Mouse (Mus musculus) midbrain, embryonic 11.5 days (tissue): ENCODE data around the gene Unc5c. TPM values are rescaled to one million over a fixed set of nuclear protein-coding genes. Genes with fewer than 3 reads are reported as not detected.
A peak's percentile ranks its signal among the peaks of the same experiment; 100 is the strongest.

Experiments
- ATAC-seq: fragments of 200-750 bp; cut with Nextera tagmentation; 2 replicates; pipeline ENCODE4 v1.8.0; 2017; ENCODE audit warnings: moderate TSS enrichment, moderate library complexity; ENCODE audit not compliant: low FRiP score
- DNase-seq: peaks from one replicate; pipeline ENCODE4 v3.0.0; 2015; ENCODE audit warnings: low spot score; ENCODE audit errors: missing footprints
- H3K27ac ChIP-seq: fragments of 300-500 bp; sonication (generic); 2 replicates; pipeline ENCODE4 v1.5.1; 2014; ENCODE audit warnings: low read depth, low read length
- H3K27me3 ChIP-seq: fragments of 300-500 bp; sonication (generic); 2 replicates; pipeline ENCODE4 v1.6.1; 2014; ENCODE audit warnings: mild to moderate bottlenecking, low read length, moderate library complexity, mixed read lengths; ENCODE audit not compliant: control insufficient read depth, insufficient read depth
- H3K36me3 ChIP-seq: fragments of 300-500 bp; sonication (generic); 2 replicates; pipeline ENCODE4 v1.6.1; 2014; ENCODE audit warnings: mild to moderate bottlenecking, low read length, moderate library complexity, mixed read lengths; ENCODE audit not compliant: control insufficient read depth, insufficient read depth
- H3K4me1 ChIP-seq: fragments of 300-500 bp; sonication (generic); 2 replicates; pipeline ENCODE4 v1.6.1; 2014; ENCODE audit warnings: low read length; ENCODE audit not compliant: control insufficient read depth, insufficient read depth
- H3K4me2 ChIP-seq: fragments of 300-500 bp; sonication (generic); 2 replicates; pipeline ENCODE4 v1.6.1; 2014; ENCODE audit warnings: mild to moderate bottlenecking, moderate library complexity
- H3K4me3 ChIP-seq: fragments of 300-500 bp; sonication (generic); 2 replicates; pipeline ENCODE4 v1.5.1; 2014; ENCODE audit warnings: low read depth, low read length
- H3K9ac ChIP-seq: fragments of 300-500 bp; sonication (generic); 2 replicates; pipeline ENCODE4 v1.6.1; 2014; ENCODE audit warnings: low read length
- H3K9me3 ChIP-seq: fragments of 300-500 bp; sonication (generic); 2 replicates; pipeline ENCODE4 v1.6.1; 2016; ENCODE audit warnings: low read length; ENCODE audit not compliant: control insufficient read depth
- WGBS: fragments of 180-500 bp; shearing (Covaris S2); extraction: QIAGEN DNeasy Blood & Tissue Kit; methylation state at CpG from one replicate; pipeline ENCODE4 v1.1.7; 2014; 5-methylcytosine and 5-hydroxymethylcytosine counted together
- polyA plus RNA-seq: library from polyadenylated mRNA; unstranded; fragments of >200 nt; fragmentation: Nextera tagmentation; extraction: Ambion mirVana; gene quantifications from 2 replicates; pipeline ENCODE4 v1.2.1, GENCODE M21; 2014

Gene Unc5c
- polyA plus RNA-seq, 1 experiment from 2014 or later: 8.2 TPM

DNA sequence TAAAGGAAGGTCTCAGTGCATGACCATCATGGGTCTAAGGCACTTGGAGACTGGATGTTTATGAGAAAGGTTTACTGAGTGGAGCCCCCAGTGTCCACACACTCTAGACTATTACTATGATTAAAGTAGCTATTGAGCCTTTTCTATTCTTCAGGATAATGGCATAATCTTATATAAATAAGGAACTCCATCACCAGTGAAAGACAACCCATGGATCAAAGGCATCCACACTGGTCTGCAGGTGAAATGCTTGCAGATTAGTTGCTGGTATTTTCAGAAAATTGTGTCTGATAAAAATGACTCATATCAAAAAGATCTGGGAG, 116.8 kb downstream of the Unc5c start:
- DNase-seq: peak; percentile 90

DNA sequence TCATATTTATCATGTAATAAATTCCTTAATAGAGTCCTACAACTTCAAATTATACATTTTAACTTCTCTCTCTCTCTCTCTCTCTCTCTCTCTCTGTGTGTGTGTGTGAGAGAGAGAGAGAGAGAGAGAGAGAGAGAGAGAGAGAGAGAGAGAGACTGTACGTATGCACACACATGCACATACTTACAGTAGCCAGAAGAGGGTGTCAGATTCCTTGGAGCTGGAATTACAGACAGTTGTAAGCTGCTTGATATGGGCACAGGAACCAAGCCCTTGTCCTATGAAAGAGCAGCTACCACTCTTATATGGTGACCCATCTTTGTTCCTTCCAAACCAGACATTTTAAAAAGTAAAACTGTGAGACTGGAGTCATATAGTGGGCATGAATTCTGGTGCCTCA, 118.2 kb downstream of the Unc5c start:
- Histone ChIP-seq H3K4me3 (no peak overlapping the region), H3K27ac (no peak overlapping the region), H3K9ac (no peak overlapping the region), H3K4me1 (peaks cover 14% of the 10 kb centered on the region), H3K9me3 (no peaks in the 10 kb centered on the region), H3K27me3 (peaks cover 48% of the 10 kb centered on the region), H3K36me3 (no peaks in the 10 kb centered on the region), H3K4me2 (no peak overlapping the region)
- no peak for ATAC-seq
- no peak for DNase-seq
- WGBS: 67% methylated on average over 1 of the region's 1 CpGs

More for the DNA sequence above, 116.8 kb downstream of the Unc5c start:
- H3K4me3 ChIP-seq: no peak overlapping the region
- peaks cover 47% of the 10 kb centered on the region for H3K27me3 ChIP-seq
- H3K27ac ChIP-seq: no peak overlapping the region
- no peak overlapping the region for H3K4me2 ChIP-seq
- no peak; the same call in 1 of the 2 replicates for ATAC-seq
- no peak overlapping the region for H3K9ac ChIP-seq
- no peaks in the 10 kb centered on the region for H3K36me3 ChIP-seq
- peaks cover 14% of the 10 kb centered on the region for H3K4me1 ChIP-seq
- H3K9me3 ChIP-seq: no peaks in the 10 kb centered on the region

DNA sequence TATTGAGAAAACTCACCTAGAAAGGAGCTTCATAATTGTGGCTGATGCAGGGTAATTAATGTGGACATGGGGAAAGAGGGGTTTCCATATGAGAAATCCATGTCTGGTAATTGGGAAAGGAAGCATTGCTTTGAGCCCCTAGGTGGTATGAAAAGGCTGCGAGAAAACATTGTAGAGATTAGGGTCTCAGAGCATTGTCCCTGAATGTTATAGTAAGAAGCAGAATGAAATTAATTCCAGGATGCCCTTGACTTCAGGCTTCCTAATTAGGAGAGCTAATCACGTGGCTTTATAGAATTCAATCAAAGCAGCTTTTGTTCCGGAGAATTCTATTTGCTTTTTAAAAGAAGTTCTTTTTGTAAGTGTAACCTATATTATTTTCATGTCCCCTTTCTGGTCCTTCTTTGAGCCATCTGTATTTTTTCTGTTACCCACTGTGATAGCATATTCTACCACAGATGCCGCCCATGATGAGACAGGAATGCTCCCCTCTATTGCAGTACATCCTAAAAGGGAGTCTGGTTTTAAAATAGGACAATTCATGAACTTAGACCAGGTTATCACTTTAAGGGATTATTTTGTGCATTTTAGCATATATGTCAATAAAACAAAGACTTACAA, 124.5 kb downstream of the Unc5c start:
- no peaks in the 10 kb centered on the region for H3K9me3 ChIP-seq
- WGBS: 56% methylated on average over 4 of the region's 4 CpGs
- no peaks in the 10 kb centered on the region for H3K36me3 ChIP-seq
- no peak overlapping the region for H3K4me2 ChIP-seq
- ATAC-seq: no peak
- no peak overlapping the region for H3K27ac ChIP-seq
- H3K27me3 ChIP-seq: peaks cover 50% of the 10 kb centered on the region
- H3K4me1 ChIP-seq: no peaks in the 10 kb centered on the region; the same call in 1 of the 2 replicates
- no peak for DNase-seq
- no peak overlapping the region for H3K9ac ChIP-seq
- H3K4me3 ChIP-seq: no peak overlapping the region

DNA sequence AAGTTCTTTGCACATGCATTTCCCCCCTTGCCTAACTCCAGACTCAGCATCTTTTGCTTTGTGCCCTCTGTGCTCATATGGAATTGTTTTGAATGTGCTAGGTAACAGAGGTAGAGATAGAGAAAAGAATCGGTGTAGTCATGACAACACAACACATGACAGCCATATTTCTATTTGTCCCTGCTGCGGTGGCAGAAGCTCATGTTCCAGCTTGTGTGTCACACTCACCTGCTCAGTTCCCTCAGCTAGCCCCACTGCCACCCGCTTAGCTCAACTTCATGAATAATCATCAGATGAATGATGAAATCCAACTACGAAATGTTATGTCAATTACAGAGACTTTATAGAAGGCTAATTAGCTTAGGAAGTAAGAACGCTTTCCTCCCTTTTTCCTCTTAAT, 128.2 kb downstream of the Unc5c start:
- H3K4me3 ChIP-seq: no peak overlapping the region
- H3K27ac ChIP-seq: no peak overlapping the region
- DNase-seq (no peak), ATAC-seq (no peak)
- H3K4me2 ChIP-seq: no peak overlapping the region
- H3K36me3 ChIP-seq: no peaks in the 10 kb centered on the region
- H3K4me1 ChIP-seq: no peaks in the 10 kb centered on the region; the same call in 1 of the 2 replicates
- peaks cover 21% of the 10 kb centered on the region for H3K27me3 ChIP-seq
- 82% methylated on average over 5 of the region's 5 CpGs for WGBS
- no peaks in the 10 kb centered on the region for H3K9me3 ChIP-seq
- H3K9ac ChIP-seq: no peak overlapping the region

DNA sequence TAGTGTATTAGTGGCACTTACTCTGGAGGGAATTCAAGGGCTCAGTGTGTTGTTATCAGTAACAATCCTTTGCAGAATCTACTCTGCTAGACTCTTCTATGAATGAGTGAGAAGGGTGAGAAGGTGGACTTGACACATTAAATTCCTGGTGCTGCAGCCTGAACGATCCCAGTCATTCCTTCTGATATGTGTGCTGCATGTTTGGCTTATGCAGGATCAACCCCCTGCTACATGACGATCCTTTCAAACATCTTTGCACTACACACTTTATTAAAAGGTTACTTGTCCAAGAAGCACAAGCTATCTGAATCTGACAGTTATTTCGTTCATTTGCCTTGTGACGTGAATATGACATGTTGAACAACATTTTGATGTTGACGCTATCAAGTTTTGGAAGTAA, 129.1 kb downstream of the Unc5c start:
- H3K9ac ChIP-seq: no peak overlapping the region
- H3K4me1 ChIP-seq: no peaks in the 10 kb centered on the region; the same call in 1 of the 2 replicates
- H3K27ac ChIP-seq: no peak overlapping the region
- DNase-seq (no peak), ATAC-seq (no peak)
- H3K27me3 ChIP-seq: peaks cover 17% of the 10 kb centered on the region
- WGBS: 86% methylated on average over 5 of the region's 5 CpGs
- H3K9me3 ChIP-seq: no peaks in the 10 kb centered on the region
- H3K4me2 ChIP-seq: no peak overlapping the region
- H3K36me3 ChIP-seq: no peaks in the 10 kb centered on the region
- H3K4me3 ChIP-seq: no peak overlapping the region

DNA sequence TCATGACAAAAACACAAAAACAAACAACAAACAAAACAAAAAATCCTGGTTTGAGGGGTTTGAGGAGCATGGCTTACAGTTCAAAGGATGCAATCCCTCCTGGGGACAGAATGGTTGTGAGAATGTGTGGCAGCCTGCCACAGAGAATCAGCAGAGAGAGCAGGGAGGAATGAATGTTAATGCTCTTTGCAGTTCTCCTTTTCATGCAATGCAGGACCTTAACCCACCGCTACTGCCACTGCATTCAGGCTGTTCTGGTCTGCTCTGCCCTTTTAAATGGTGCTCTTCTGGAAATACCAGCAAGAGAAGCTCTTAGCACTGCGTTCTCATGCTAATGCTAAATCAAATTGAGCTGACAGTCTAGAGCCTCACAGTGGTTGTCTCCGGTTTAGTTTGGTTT, 130.1 kb downstream of the Unc5c start:
- no peaks in the 10 kb centered on the region; the same call in 1 of the 2 replicates for H3K4me1 ChIP-seq
- H3K9ac ChIP-seq: no peak overlapping the region
- no peak for ATAC-seq
- H3K9me3 ChIP-seq: no peaks in the 10 kb centered on the region
- 19% methylated on average over 3 of the region's 3 CpGs for WGBS
- no peaks in the 10 kb centered on the region for H3K36me3 ChIP-seq
- H3K4me3 ChIP-seq: no peak overlapping the region
- H3K4me2 ChIP-seq: no peak overlapping the region
- peaks cover 12% of the 10 kb centered on the region for H3K27me3 ChIP-seq
- DNase-seq: no peak
- H3K27ac ChIP-seq: no peak overlapping the region

DNA sequence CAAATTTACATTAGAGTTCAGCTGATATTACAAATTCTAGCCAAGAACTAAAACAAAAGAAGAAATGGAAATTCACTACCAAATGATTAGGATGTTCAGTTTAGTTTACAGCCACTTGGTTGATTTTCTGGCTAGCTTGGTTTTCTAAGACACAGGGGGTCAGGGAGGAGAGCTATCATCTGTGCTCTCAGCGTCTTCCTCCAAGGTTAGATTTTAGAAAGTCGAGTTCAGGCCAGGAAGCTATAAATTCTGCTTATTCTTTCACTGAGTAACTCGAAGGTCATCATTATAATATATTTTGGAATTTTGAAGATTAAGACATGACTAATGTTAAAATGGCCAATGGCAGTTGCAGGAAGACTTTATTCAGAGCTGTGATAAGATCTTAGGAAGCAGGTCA, 131.4 kb downstream of the Unc5c start:
- no peaks in the 10 kb centered on the region for H3K9me3 ChIP-seq
- no peaks in the 10 kb centered on the region for H3K36me3 ChIP-seq
- no peaks in the 10 kb centered on the region; the same call in 1 of the 2 replicates for H3K4me1 ChIP-seq
- peaks cover 11% of the 10 kb centered on the region for H3K27me3 ChIP-seq
- H3K4me3 ChIP-seq: no peak overlapping the region
- DNase-seq: no peak
- H3K4me2 ChIP-seq: no peak overlapping the region
- H3K27ac ChIP-seq: no peak overlapping the region
- no peak overlapping the region for H3K9ac ChIP-seq
- 69% methylated on average over 3 of the region's 3 CpGs for WGBS
- no peak for ATAC-seq

DNA sequence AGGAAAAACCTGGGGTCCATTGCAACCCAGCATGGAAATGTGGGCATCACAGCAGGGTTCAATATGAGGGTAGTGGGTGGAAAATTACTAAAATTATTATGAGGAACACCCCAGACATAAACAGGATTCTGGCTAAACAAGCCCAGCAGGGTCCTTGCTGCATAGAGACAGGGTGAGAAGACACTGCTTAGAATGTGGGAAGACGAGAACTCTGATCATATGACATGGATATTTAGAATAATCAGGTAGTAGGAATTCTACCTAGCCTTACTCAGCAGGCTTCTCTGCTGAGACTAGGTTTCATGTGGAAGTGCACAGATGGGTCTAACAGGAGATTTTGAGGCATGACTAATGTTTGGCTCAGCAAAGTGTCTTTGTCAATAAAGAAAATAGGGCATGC, 131.9 kb downstream of the Unc5c start:
- Histone ChIP-seq H3K4me2 (no peak overlapping the region), H3K36me3 (no peaks in the 10 kb centered on the region), H3K4me1 (no peaks in the 10 kb centered on the region; the same call in 1 of the 2 replicates), H3K27me3 (peaks cover 11% of the 10 kb centered on the region), H3K27ac (no peak overlapping the region), H3K9me3 (no peaks in the 10 kb centered on the region), H3K4me3 (no peak overlapping the region), H3K9ac (no peak overlapping the region)
- ATAC-seq (no peak), DNase-seq (no peak)
- WGBS: 57% methylated on average over 1 of the region's 1 CpGs

DNA sequence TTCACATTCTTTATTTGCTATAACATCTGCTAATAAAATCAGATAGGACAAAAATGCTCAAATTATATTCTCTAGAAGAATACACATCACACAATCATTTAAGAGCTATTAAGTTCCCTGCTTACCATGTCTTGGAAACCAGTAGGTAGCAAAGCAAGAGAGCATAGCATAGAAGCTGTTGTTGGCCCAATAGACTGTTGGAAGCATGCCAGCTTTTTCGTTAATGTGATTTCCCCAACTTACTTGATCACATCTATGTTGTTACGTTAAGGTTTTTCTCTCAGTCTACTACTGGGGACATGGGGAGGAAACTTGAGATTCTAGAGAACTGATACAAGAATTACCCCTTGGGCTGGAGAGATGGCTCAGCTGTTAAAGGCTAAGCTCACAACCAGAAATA, 133.0 kb downstream of the Unc5c start:
- Histone ChIP-seq H3K9ac (no peak overlapping the region), H3K27me3 (peaks cover 8% of the 10 kb centered on the region), H3K36me3 (no peaks in the 10 kb centered on the region), H3K4me1 (no peaks in the 10 kb centered on the region; the same call in 1 of the 2 replicates), H3K27ac (no peak overlapping the region), H3K4me2 (no peak overlapping the region), H3K9me3 (no peaks in the 10 kb centered on the region), H3K4me3 (no peak overlapping the region)
- DNase-seq (no peak), ATAC-seq (no peak)
- 85% methylated on average over 2 of the region's 2 CpGs for WGBS
